Mouse (Mus musculus): ENCODE data around the gene Cpa5. TPM values are rescaled to one million over a fixed set of nuclear protein-coding genes. Genes with fewer than 3 reads are reported as not detected.

Gene Cpa5
- total and polyA plus RNA-seq, 3 experiments: not detected

- H3K4me3 ChIP-seq (ENCODE audit: low read depth, low read length): no peak overlapping the region
- H3K27me3 ChIP-seq (ENCODE audit: insufficient read depth, low read length): peaks cover 20% of the 10 kb centered on the region
- TF ChIP-seq CTCF (IDR thresholded peaks at IDR 0.05; ENCODE audit: low read depth, low read length): no peak
- TF ChIP-seq GATA1 (IDR thresholded peaks at IDR 0.05; ENCODE audit: borderline replicate concordance, low read length): no peak
- no peak for TF ChIP-seq POLR2AphosphoS5 (IDR thresholded peaks at IDR 0.05; ENCODE audit: insufficient replicate concordance, low read depth, low read length)
- TF ChIP-seq GATA2 (IDR thresholded peaks at IDR 0.05; ENCODE audit: borderline replicate concordance, low read depth, low read length): no peak
- no peak for TF ChIP-seq TAL1 (conservative IDR thresholded peaks at IDR 0.05; ENCODE audit: low read depth, low read length)
- no peaks in the 10 kb centered on the region for H3K9me3 ChIP-seq (replicated peaks)
- no peak for DNase-seq (ENCODE audit: low spot score)
- no peak for ATAC-seq (ENCODE audit: extremely low read depth, insufficient number of reproducible peaks, low FRiP score, poor library complexity, severe bottlenecking)
- H3K36me3 ChIP-seq (replicated peaks): no peaks in the 10 kb centered on the region
- peaks cover 6% of the 10 kb centered on the region; the same call in 1 of the 2 replicates for H3K4me1 ChIP-seq (ENCODE audit: insufficient read depth, low read depth, low read length)
Measured at GRCm38 (mm10) chr6:30628152-30628551, 17.3 kb downstream of the Cpa5 start.

GRCm38 (mm10) chr6:30629989-30630388 lies 19.2 kb downstream of the Cpa5 start:
- H3K36me3 ChIP-seq (replicated peaks): no peaks in the 10 kb centered on the region
- peaks cover 6% of the 10 kb centered on the region; the same call in 1 of the 2 replicates for H3K4me1 ChIP-seq (ENCODE audit: insufficient read depth, low read depth, low read length)
- peaks cover 23% of the 10 kb centered on the region for H3K27me3 ChIP-seq (ENCODE audit: insufficient read depth, low read length)
- ATAC-seq (ENCODE audit: extremely low read depth, insufficient number of reproducible peaks, low FRiP score, poor library complexity, severe bottlenecking) (no peak), DNase-seq (ENCODE audit: low spot score) (no peak)
- TF ChIP-seq TAL1 (conservative IDR thresholded peaks at IDR 0.05; ENCODE audit: low read depth, low read length) (no peak), CTCF (IDR thresholded peaks at IDR 0.05; ENCODE audit: low read depth, low read length) (no peak)
- no peaks in the 10 kb centered on the region for H3K9me3 ChIP-seq (replicated peaks)
- H3K4me3 ChIP-seq (ENCODE audit: low read depth, low read length): no peak overlapping the region

- Histone ChIP-seq H3K27me3 (ENCODE audit: insufficient read depth, low read length) (peaks cover 26% of the 10 kb centered on the region), H3K4me1 (ENCODE audit: insufficient read depth, low read depth, low read length) (peaks cover 11% of the 10 kb centered on the region), H3K4me3 (ENCODE audit: low read depth, low read length) (no peak overlapping the region), H3K9me3 (replicated peaks) (no peaks in the 10 kb centered on the region), H3K36me3 (replicated peaks) (no peaks in the 10 kb centered on the region)
- ATAC-seq (ENCODE audit: extremely low read depth, insufficient number of reproducible peaks, low FRiP score, poor library complexity, severe bottlenecking): no peak
- DNase-seq (ENCODE audit: low spot score): no peak
- no peak for TF ChIP-seq TAL1 (conservative IDR thresholded peaks at IDR 0.05; ENCODE audit: low read depth, low read length)
- no peak for TF ChIP-seq POLR2AphosphoS5 (IDR thresholded peaks at IDR 0.05; ENCODE audit: insufficient replicate concordance, low read depth, low read length)
- TF ChIP-seq GATA2 (IDR thresholded peaks at IDR 0.05; ENCODE audit: borderline replicate concordance, low read depth, low read length): no peak
Measured at GRCm38 (mm10) chr6:30635361-30635862, 24.6 kb downstream of the Cpa5 start.

GRCm38 (mm10) chr6:30636186-30636842 lies 25.5 kb downstream of the Cpa5 start:
- TF ChIP-seq POLR2AphosphoS5 (IDR thresholded peaks at IDR 0.05; ENCODE audit: insufficient replicate concordance, low read depth, low read length) (no peak), CTCF (IDR thresholded peaks at IDR 0.05; ENCODE audit: low read depth, low read length) (no peak), TAL1 (conservative IDR thresholded peaks at IDR 0.05; ENCODE audit: low read depth, low read length) (no peak), GATA1 (IDR thresholded peaks at IDR 0.05; ENCODE audit: borderline replicate concordance, low read length) (no peak), GATA2 (IDR thresholded peaks at IDR 0.05; ENCODE audit: borderline replicate concordance, low read depth, low read length) (no peak)
- Histone ChIP-seq H3K4me3 (ENCODE audit: low read depth, low read length) (no peak overlapping the region), H3K36me3 (replicated peaks) (no peaks in the 10 kb centered on the region), H3K4me1 (ENCODE audit: insufficient read depth, low read depth, low read length) (peaks cover 11% of the 10 kb centered on the region), H3K27me3 (ENCODE audit: insufficient read depth, low read length) (peaks cover 22% of the 10 kb centered on the region), H3K9me3 (replicated peaks) (no peaks in the 10 kb centered on the region)
- ATAC-seq (ENCODE audit: extremely low read depth, insufficient number of reproducible peaks, low FRiP score, poor library complexity, severe bottlenecking) (no peak), DNase-seq (ENCODE audit: low spot score) (no peak)

GRCm38 (mm10) chr6:30638674-30639268 lies 28.0 kb downstream of the Cpa5 start, which contains the start of gene Cpa1:
Gene Cpa1, plus strand, starts transcription at chr6:30639218.
- Histone ChIP-seq H3K36me3 (replicated peaks) (no peaks in the 10 kb centered on the region), H3K27me3 (ENCODE audit: insufficient read depth, low read length) (peaks cover 28% of the 10 kb centered on the region), H3K9me3 (replicated peaks) (no peaks in the 10 kb centered on the region), H3K4me1 (ENCODE audit: insufficient read depth, low read depth, low read length) (peaks cover 23% of the 10 kb centered on the region), H3K4me3 (ENCODE audit: low read depth, low read length) (no peak within 1 kb of the TSS)
- no peak for ATAC-seq (ENCODE audit: extremely low read depth, insufficient number of reproducible peaks, low FRiP score, poor library complexity, severe bottlenecking)
- no peak for DNase-seq (ENCODE audit: low spot score)
- TF ChIP-seq CTCF (IDR thresholded peaks at IDR 0.05; ENCODE audit: low read depth, low read length) (no peak), TAL1 (conservative IDR thresholded peaks at IDR 0.05; ENCODE audit: low read depth, low read length) (no peak), POLR2AphosphoS5 (IDR thresholded peaks at IDR 0.05; ENCODE audit: insufficient replicate concordance, low read depth, low read length) (no peak), GATA1 (IDR thresholded peaks at IDR 0.05; ENCODE audit: borderline replicate concordance, low read length) (no peak), GATA2 (IDR thresholded peaks at IDR 0.05; ENCODE audit: borderline replicate concordance, low read depth, low read length) (no peak)

GRCm38 (mm10) chr6:30643694-30644460 lies 33.1 kb downstream of the Cpa5 start:
- H3K27me3 ChIP-seq (ENCODE audit: insufficient read depth, low read length): peaks cover 26% of the 10 kb centered on the region
- H3K9me3 ChIP-seq (replicated peaks): no peaks in the 10 kb centered on the region
- H3K4me1 ChIP-seq (ENCODE audit: insufficient read depth, low read depth, low read length): peaks cover 31% of the 10 kb centered on the region
- H3K36me3 ChIP-seq (replicated peaks): no peaks in the 10 kb centered on the region
- TF ChIP-seq POLR2AphosphoS5 (IDR thresholded peaks at IDR 0.05; ENCODE audit: insufficient replicate concordance, low read depth, low read length) (no peak), TAL1 (conservative IDR thresholded peaks at IDR 0.05; ENCODE audit: low read depth, low read length) (peak; percentile 54)
- H3K4me3 ChIP-seq (ENCODE audit: low read depth, low read length): no peak overlapping the region; the same call in 1 of the 2 replicates
- ATAC-seq (ENCODE audit: extremely low read depth, insufficient number of reproducible peaks, low FRiP score, poor library complexity, severe bottlenecking) (peak; percentile 82), DNase-seq (ENCODE audit: low spot score) (peak; percentile 10)
